Mouse (Mus musculus) common myeloid progenitor, adult 5-6 weeks (primary cell): ENCODE results near the gene 4930505A04Rik. TPM values are rescaled to one million over a fixed set of nuclear protein-coding genes. Genes with fewer than 3 reads are reported as not detected.

Experiments used
- total RNA-seq: library from RNA; stranded (forward); fragments of 200-1000, 187-1606 nt; gene quantifications from 2 replicates; pipeline ENCODE4 v1.2.3, GENCODE M21; 2017

4930505A04Rik gene
- total RNA-seq, 1 experiment from 2014 or later, result not detected

Other genes starting within 250 kb of the 4930505A04Rik start
- 121 and 147 TPM in 2 replicates for gene Sptbn1, start 203.7 kb downstream of the 4930505A04Rik start, total RNA-seq
- gene Acyp2, start 177.8 kb upstream of the 4930505A04Rik start, total RNA-seq, result 2.1 and 12.3 TPM in 2 replicates